Mouse (Mus musculus) hindbrain, postnatal 0 days (tissue): ENCODE measurements around the gene Trmt2b. TPM values are rescaled to one million over a fixed set of nuclear protein-coding genes. Genes with fewer than 3 reads are reported as not detected.
"Not testable (repeated sequence)": the region's sequence is repeated elsewhere in the genome, so short reads cannot be mapped to it uniquely, and the experiment has no call there.

Experiments
- ATAC-seq: fragments of 200-750 bp; cut with Nextera tagmentation; 2 replicates; pipeline ENCODE4 v1.8.0; 2017; ENCODE audit warnings: mild to moderate bottlenecking, moderate TSS enrichment, moderate library complexity
- DNase-seq: peaks from one replicate; pipeline ENCODE4 v3.0.0-alpha.2; 2015; ENCODE audit warnings: low spot score
- H3K27ac ChIP-seq: fragments of 300-500 bp; sonication (generic); 2 replicates; pipeline ENCODE4 v1.5.1; 2014; ENCODE audit warnings: mild to moderate bottlenecking
- H3K27me3 ChIP-seq: fragments of 300-500 bp; sonication (generic); 2 replicates; pipeline ENCODE4 v1.6.1; 2014; ENCODE audit warnings: low read length, mixed read lengths; ENCODE audit not compliant: insufficient read depth
- H3K36me3 ChIP-seq: fragments of 300-500 bp; sonication (generic); 2 replicates; pipeline ENCODE4 v1.6.1; 2014; ENCODE audit warnings: low read length, mixed read lengths; ENCODE audit not compliant: insufficient read depth
- H3K4me1 ChIP-seq: fragments of 300-500 bp; sonication (generic); 2 replicates; pipeline ENCODE4 v1.6.1; 2014; ENCODE audit warnings: antibody characterized with exemption, low read length, mixed read lengths; ENCODE audit not compliant: insufficient read depth
- H3K4me2 ChIP-seq: fragments of 300-500 bp; sonication (generic); 2 replicates; pipeline ENCODE4 v1.6.1; 2014; ENCODE audit warnings: low read depth, mild to moderate bottlenecking, low read length, moderate library complexity, mixed read lengths
- H3K4me3 ChIP-seq: fragments of 300-500 bp; sonication (generic); 2 replicates; pipeline ENCODE4 v1.5.1; 2014; ENCODE audit warnings: low read length
- H3K9ac ChIP-seq: fragments of 300-500 bp; sonication (generic); replicated peaks from 2 replicates; pipeline ENCODE4 v1.6.1; 2014; ENCODE audit warnings: mild to moderate bottlenecking, low read length, moderate library complexity, mixed read lengths
- H3K9me3 ChIP-seq: fragments of 300-500 bp; sonication (generic); 2 replicates; pipeline ENCODE4 v1.6.1; 2016; ENCODE audit warnings: low read length, mixed read lengths
- CTCF ChIP-seq: IDR thresholded peaks from 2 replicates; pipeline ENCODE4 v1.5.1; 2016; ENCODE audit warnings: antibody characterized with exemption, control low read depth, low read depth
- WGBS: fragments of 180-500 bp; shearing (Covaris S2); extraction: QIAGEN DNeasy Blood & Tissue Kit; methylation state at CpG from one replicate; pipeline ENCODE4 v1.1.7; 2014; 5-methylcytosine and 5-hydroxymethylcytosine counted together
- polyA plus RNA-seq: library from polyadenylated mRNA; unstranded; fragments of >200 nt; fragmentation: Nextera tagmentation; extraction: Ambion mirVana; gene quantifications from 2 replicates; pipeline ENCODE4 v1.2.1, GENCODE M21; 2015
- total RNA-seq: library from RNA; depleted of rRNA; stranded (reverse); fragments of >200 nt; gene quantifications from 2 replicates; pipeline ENCODE4 v1.2.3, GENCODE M21; 2014

The Trmt2b gene
- total and polyA plus RNA-seq, 2 experiments from 2014 or later = 6.3 to 6.4 TPM

DNA sequence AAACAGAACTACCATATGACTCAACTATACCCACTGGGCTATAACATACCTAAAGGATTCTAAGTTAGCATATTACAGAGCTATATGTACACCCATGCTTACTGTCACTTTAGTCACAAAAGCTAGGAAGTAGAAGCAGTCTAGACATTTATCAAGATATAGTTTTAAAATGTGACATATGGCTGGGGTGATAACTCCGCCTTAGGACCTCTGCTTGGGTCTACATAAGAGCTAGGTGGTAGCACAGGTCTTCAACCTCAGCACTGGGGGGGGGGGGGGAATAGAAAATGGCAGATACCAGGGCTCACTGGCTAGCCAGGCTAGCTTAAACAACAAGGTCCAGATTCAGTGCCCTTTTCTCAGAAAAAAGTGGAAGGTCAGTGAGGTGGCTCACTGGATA lies 43.7 kb downstream of the Trmt2b start:
- ATAC-seq (no peak), DNase-seq (no peak)
- no peak overlapping the region for H3K9ac ChIP-seq
- no peak overlapping the region for H3K4me3 ChIP-seq
- WGBS = 90% methylated on average over 1 of the region's 1 CpGs
- TF ChIP-seq CTCF = no peak
- H3K36me3 ChIP-seq = no peaks in the 10 kb centered on the region
- H3K27me3 ChIP-seq = no peaks in the 10 kb centered on the region
- no peak overlapping the region for H3K27ac ChIP-seq
- no peak overlapping the region for H3K4me2 ChIP-seq
- no peaks in the 10 kb centered on the region for H3K9me3 ChIP-seq
- H3K4me1 ChIP-seq = no peaks in the 10 kb centered on the region

DNA sequence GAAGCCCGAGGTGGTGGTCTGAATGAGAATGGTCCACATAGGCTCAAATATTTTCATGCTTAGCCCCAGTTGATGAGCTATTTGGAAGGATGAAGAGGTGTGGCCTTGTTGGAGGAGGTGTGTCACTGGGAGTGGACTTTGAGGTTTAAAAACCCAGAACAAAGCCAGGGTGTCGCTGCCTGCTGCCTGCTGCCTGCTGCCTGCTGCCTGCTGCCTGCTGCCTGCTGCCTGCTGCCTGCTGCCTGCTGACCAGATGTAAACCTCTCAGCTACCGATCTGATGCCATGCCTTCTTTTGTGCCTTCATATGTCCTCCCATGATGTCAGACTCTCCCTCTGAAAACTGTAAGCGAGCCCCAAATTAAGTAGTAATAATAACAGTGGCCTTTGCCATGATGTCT lies 54.9 kb downstream of the Trmt2b start, which contains the start of gene Nox1:
Gene Nox1 (minus strand): TSS at position 101 of the 400 bp plus-strand sequence.
- ATAC-seq (no peak), DNase-seq (no peak)
- Histone ChIP-seq H3K9ac (no peak within 1 kb of the TSS), H3K36me3 (no peaks in the 10 kb centered on the region), H3K27me3 (no peaks in the 10 kb centered on the region), H3K27ac (no peak within 1 kb of the TSS), H3K4me1 (no peaks in the 10 kb centered on the region), H3K4me3 (no peak within 1 kb of the TSS), H3K4me2 (no peak within 1 kb of the TSS), H3K9me3 (no peaks in the 10 kb centered on the region)
- WGBS = 62% methylated on average over 4 of the region's 4 CpGs
- no peak for TF ChIP-seq CTCF

DNA sequence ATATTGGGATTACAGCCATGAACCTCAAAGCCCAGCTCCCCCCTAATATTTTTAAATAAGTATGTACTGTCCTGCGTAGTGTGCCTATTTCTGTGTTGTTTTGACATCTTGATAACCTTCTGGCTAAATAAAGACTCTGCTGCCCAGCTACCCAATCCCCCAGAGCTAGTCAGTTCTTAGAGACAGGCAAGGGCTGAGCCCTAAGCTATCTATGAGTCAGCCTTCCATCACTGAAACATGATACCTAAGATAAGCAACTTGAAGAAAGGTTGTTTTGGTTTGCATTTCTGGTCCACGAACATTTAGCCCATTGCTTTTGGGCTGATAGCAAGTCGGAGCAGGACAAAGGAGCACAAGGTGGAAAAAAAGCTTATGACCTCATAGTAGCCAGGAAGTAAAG lies 56.2 kb downstream of the Trmt2b start:
- Histone ChIP-seq H3K9me3 (no peaks in the 10 kb centered on the region), H3K36me3 (no peaks in the 10 kb centered on the region), H3K27me3 (no peaks in the 10 kb centered on the region), H3K4me3 (no peak overlapping the region), H3K4me1 (no peaks in the 10 kb centered on the region), H3K4me2 (no peak overlapping the region), H3K27ac (no peak overlapping the region), H3K9ac (no peak overlapping the region)
- ATAC-seq (no peak), DNase-seq (no peak)
- WGBS = 78% methylated on average over 3 of the region's 3 CpGs
- TF ChIP-seq CTCF = no peak

DNA sequence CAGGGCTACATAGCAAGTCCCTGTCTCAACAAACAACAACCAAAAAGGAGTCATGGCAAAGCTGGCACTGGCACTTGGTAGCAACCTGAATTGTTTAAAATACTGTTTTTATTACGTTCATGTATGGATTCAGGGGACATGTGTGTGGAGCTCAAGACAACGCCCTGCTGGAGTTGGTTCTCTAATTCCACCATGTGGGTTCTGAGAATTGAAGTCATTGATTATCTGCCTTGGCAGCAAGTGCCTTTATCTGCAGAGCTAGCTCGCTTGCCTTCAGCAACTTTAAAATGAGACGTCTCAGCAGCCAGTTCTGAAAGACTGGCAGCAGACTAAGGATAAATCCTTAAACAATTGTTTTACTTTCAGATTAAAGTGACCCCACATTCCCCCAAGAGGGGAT lies 58.6 kb downstream of the Trmt2b start:
- Histone ChIP-seq H3K4me3 (no peak overlapping the region), H3K27me3 (no peaks in the 10 kb centered on the region), H3K4me2 (no peak overlapping the region), H3K9me3 (no peaks in the 10 kb centered on the region), H3K27ac (no peak overlapping the region), H3K9ac (no peak overlapping the region), H3K36me3 (no peaks in the 10 kb centered on the region), H3K4me1 (no peaks in the 10 kb centered on the region)
- 56% methylated on average over 4 of the region's 4 CpGs for WGBS
- ATAC-seq = no peak
- TF ChIP-seq CTCF = no peak
- no peak for DNase-seq

DNA sequence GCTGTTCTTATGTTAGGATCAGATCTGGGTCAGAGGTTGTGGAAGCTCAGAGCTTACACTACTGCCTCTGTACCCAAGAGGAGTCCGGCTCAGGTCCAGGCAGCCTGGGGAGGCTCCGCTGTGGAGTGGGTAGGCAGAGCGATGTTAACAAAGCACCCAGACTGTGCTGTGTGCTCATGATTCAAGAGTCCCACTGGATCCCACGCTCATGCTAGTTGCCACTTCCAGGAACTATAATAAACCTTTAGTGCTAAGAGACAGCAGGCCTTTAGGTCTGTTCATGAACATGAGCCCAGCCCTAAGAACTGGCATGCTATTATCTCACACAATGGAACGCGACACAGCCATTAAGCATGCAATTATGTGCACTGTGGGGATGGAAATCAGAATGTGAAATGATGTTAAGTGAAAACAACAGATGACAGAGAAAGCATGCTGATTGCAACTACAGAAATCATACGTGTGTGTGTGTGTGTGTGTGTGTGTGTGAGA lies 65.6 kb downstream of the Trmt2b start:
- Histone ChIP-seq H3K4me3 (no peak overlapping the region), H3K4me2 (no peak overlapping the region), H3K9me3 (no peaks in the 10 kb centered on the region), H3K27me3 (no peaks in the 10 kb centered on the region), H3K36me3 (no peaks in the 10 kb centered on the region), H3K27ac (no peak overlapping the region), H3K9ac (no peak overlapping the region), H3K4me1 (no peaks in the 10 kb centered on the region)
- no peak for TF ChIP-seq CTCF
- no peak for DNase-seq
- 50% methylated on average over 7 of the region's 7 CpGs for WGBS
- no peak for ATAC-seq

DNA sequence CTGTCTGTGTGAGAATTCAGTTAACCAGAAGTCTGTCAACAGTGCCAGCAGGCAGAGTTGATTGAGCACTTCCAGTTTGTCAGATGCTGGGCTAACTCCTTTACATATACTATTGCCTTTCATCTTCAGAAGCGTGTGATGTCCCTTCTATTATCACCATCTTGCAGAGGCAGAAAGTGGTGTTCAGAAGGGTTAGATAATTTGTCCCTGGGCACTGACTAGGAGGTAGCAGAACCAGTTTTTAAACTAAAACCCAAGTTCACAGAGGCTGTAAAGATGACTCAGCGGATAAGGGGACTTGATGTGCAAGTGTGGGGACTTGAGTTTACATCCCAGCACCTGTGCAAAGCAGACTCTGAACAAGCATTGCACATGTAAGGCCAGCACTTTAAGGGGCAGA lies 68.3 kb downstream of the Trmt2b start:
- no peak for DNase-seq
- no peaks in the 10 kb centered on the region for H3K27me3 ChIP-seq
- no peaks in the 10 kb centered on the region for H3K4me1 ChIP-seq
- H3K4me3 ChIP-seq = no peak overlapping the region
- no peak overlapping the region for H3K9ac ChIP-seq
- ATAC-seq = no peak
- TF ChIP-seq CTCF = no peak
- WGBS = 86% methylated on average over 2 of the region's 2 CpGs
- no peak overlapping the region for H3K4me2 ChIP-seq
- H3K36me3 ChIP-seq = no peaks in the 10 kb centered on the region
- H3K27ac ChIP-seq = no peak overlapping the region
- no peaks in the 10 kb centered on the region for H3K9me3 ChIP-seq

DNA sequence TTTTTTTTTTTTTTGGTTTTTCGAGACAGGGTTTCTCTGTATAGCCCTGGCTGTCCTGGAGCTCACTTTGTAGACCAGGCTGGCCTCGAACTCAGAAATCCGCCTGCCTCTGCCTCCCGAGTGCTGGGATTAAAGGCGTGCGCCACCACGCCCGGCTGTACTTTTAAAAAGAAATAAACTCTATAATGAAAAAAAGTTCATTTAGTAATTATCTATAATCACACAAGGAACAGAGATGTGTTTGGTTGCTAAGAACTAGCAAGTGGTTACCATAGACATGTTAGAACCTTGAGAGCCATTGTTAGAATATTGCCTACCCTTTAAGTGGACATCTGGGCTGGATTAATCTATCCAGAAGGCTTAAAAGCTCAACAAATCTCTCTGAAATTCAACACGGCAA lies 89.6 kb downstream of the Trmt2b start, which contains the start of gene Arl13a:
Gene Arl13a (plus strand): TSS at position 301 of the 400 bp plus-strand sequence.
- H3K9me3 ChIP-seq, DNase-seq, H3K27ac ChIP-seq, H3K4me3 ChIP-seq, H3K9ac ChIP-seq, H3K4me2 ChIP-seq, ATAC-seq, H3K27me3 ChIP-seq, H3K4me1 ChIP-seq, H3K36me3 ChIP-seq: not testable (repeated sequence)
- WGBS = 90% methylated on average over 8 of the region's 9 CpGs
